ENCODE assay signal across 11 mouse cellular contexts in genomic region chr17:80063840-80064495, GRCm38 (mm10). TPM values are rescaled to one million over a fixed set of nuclear protein-coding genes. Genes with fewer than 3 reads are reported as not detected.
DNase-seq lines count a peak whose midpoint lies in the region; ATAC-seq and TF ChIP-seq lines count a peak whose summit lies in the region.
"Had no signal": no experiment of that assay in that cellular context is flagged by ENCODE, and none has a peak within 500 bp of the region (broad histone marks: within the 10 kb centered on the region; RNA-seq: fewer than 3 reads in every experiment).

No protein-coding gene starts in this region.

- 70% methylated on average over 8 of the region's 8 CpGs for WGBS in limb, embryonic 11.5 days
- WGBS in limb, embryonic 10.5 days, result 74% methylated on average over 8 of the region's 8 CpGs
- 74% methylated on average over 8 of the region's 8 CpGs for WGBS in liver, postnatal 0 days (ENCODE audit: insufficient replicate concordance)

- H3K4me2 ChIP-seq in limb, embryonic 11.5 days (ENCODE audit: low read depth, severe bottlenecking), result no peak overlapping the region
- H3K4me2 ChIP-seq in liver, postnatal 0 days (ENCODE audit: low read depth, low read length), result peak overlapping the region; percentile 81

- no peak overlapping the region for H3K27ac ChIP-seq in limb, embryonic 11.5 days (replicated peaks; ENCODE audit: low read depth, low read length)
- no peak overlapping the region for H3K27ac ChIP-seq in limb, embryonic 10.5 days
- no peak overlapping the region for H3K27ac ChIP-seq in ES-E14 (ENCODE audit: insufficient read depth, low read depth, low read length, poor library complexity, severe bottlenecking)
- H3K27ac ChIP-seq in liver, postnatal 0 days (ENCODE audit: low read depth), result peak overlapping the region; percentile 99; the same call in 1 of the 2 replicates
- H3K27ac ChIP-seq: heart, embryonic 15.5 days had no signal

- in situ Hi-C loops in ES-E14 (cut with MboI; ENCODE audit: low sequenced_read_pairs in 2 of 2, unreplicated experiment in 2 of 2), result no loop called here

- H3K27me3 ChIP-seq in limb, embryonic 11.5 days (ENCODE audit: control insufficient read depth, insufficient read depth, low read length), result no peaks in the 10 kb centered on the region
- H3K27me3 ChIP-seq in limb, embryonic 10.5 days (ENCODE audit: low read depth, poor library complexity, severe bottlenecking), result no peaks in the 10 kb centered on the region
- no peaks in the 10 kb centered on the region for H3K27me3 ChIP-seq in liver, postnatal 0 days (ENCODE audit: insufficient read depth, low read length)
- H3K27me3 ChIP-seq: heart, embryonic 15.5 days had no signal

- H3K9me3 ChIP-seq in limb, embryonic 11.5 days (ENCODE audit: control insufficient read depth, low read length), result no peaks in the 10 kb centered on the region
- no peaks in the 10 kb centered on the region for H3K9me3 ChIP-seq in limb, embryonic 10.5 days (replicated peaks)
- no peaks in the 10 kb centered on the region for H3K9me3 ChIP-seq in ES-E14 (ENCODE audit: control insufficient read depth, insufficient read depth, low read depth, low read length)
- no peaks in the 10 kb centered on the region for H3K9me3 ChIP-seq in liver, postnatal 0 days (ENCODE audit: low read length)
- H3K9me3 ChIP-seq: heart, embryonic 15.5 days had no signal

- ATAC-seq in limb, embryonic 11.5 days (ENCODE audit: insufficient number of reproducible peaks, low FRiP score, low TSS enrichment, low read depth), result no peak
- no peak for ATAC-seq in liver, postnatal 0 days
- ATAC-seq: activated CD4-positive, CD25-positive, alpha-beta regulatory T cell, adult 4 months; forebrain, postnatal 0 days had no signal

- H3K4me3 ChIP-seq in limb, embryonic 11.5 days (ENCODE audit: low read depth, low read length), result no peak overlapping the region
- H3K4me3 ChIP-seq in limb, embryonic 10.5 days, result no peak overlapping the region
- H3K4me3 ChIP-seq in ES-E14 (ENCODE audit: insufficient read depth in 1 of 2, low read depth in 1 of 2, low read length in 2 of 2, poor library complexity in 1 of 2, severe bottlenecking in 1 of 2), result peak overlapping the region; percentile 14 to 40; a peak in 3 of 4 replicates
- H3K4me3 ChIP-seq in liver, postnatal 0 days (ENCODE audit: low read depth, low read length), result 0 out of 2 replicates have a peak overlapping the region, but pooled peaks have one; percentile 95

- H3K36me3 ChIP-seq in limb, embryonic 11.5 days (ENCODE audit: control insufficient read depth, insufficient read depth, low read length), result no peaks in the 10 kb centered on the region
- no peaks in the 10 kb centered on the region for H3K36me3 ChIP-seq in limb, embryonic 10.5 days
- no peaks in the 10 kb centered on the region for H3K36me3 ChIP-seq in ES-E14 (ENCODE audit: control insufficient read depth, insufficient read depth, low read length, poor library complexity, severe bottlenecking)
- H3K36me3 ChIP-seq in liver, postnatal 0 days (replicated peaks; ENCODE audit: insufficient read depth, low read length), result no peaks in the 10 kb centered on the region
- H3K36me3 ChIP-seq: heart, embryonic 15.5 days had no signal

- H3K4me1 ChIP-seq in limb, embryonic 11.5 days (ENCODE audit: control insufficient read depth, insufficient read depth, low read length), result peaks cover 8% of the 10 kb centered on the region; the same call in 1 of the 2 replicates
- peaks cover 26% of the 10 kb centered on the region for H3K4me1 ChIP-seq in limb, embryonic 10.5 days
- peaks cover 0 to 5% of the 10 kb centered on the region in 2 experiments; a peak in 1 of 4 replicates for H3K4me1 ChIP-seq in ES-E14 (ENCODE audit: control insufficient read depth in 2 of 2, insufficient read depth in 2 of 2, low read length in 2 of 2, poor library complexity in 1 of 2)
- peaks cover 17% of the 10 kb centered on the region; the same call in 1 of the 2 replicates for H3K4me1 ChIP-seq in liver, postnatal 0 days (ENCODE audit: insufficient read depth)

- no peak overlapping the region for H3K9ac ChIP-seq in limb, embryonic 11.5 days (ENCODE audit: low read length)
- no peak overlapping the region for H3K9ac ChIP-seq in ES-E14 (ENCODE audit: insufficient read depth, low read depth, low read length, poor library complexity, severe bottlenecking)
- no peak overlapping the region for H3K9ac ChIP-seq in liver, postnatal 0 days (replicated peaks)
- H3K9ac ChIP-seq: forebrain, postnatal 0 days; heart, embryonic 15.5 days had no signal

- no peak for TF ChIP-seq CTCF in liver, postnatal 0 days (IDR thresholded peaks at IDR 0.05; ENCODE audit: low read depth)

- TF ChIP-seq EP300 in liver, postnatal 0 days (IDR thresholded peaks at IDR 0.05; ENCODE audit: low read depth), result no peak

- DNase-seq in limb, embryonic 11.5 days (ENCODE audit: low spot score), result peak; percentile 26
- no peak for DNase-seq in limb, embryonic 10.5 days (ENCODE audit: low spot score)
- peak; percentile 77 for DNase-seq in ES-E14 (ENCODE audit: low read depth, low spot score)
- DNase-seq in c-Kit-positive CD71-positive TER-119-negative erythroid progenitor cells, embryonic 14.5 days (ENCODE audit: low read depth), result peak; percentile 24
- no peak for DNase-seq in liver, postnatal 0 days
- no peak for DNase-seq in ovary, postnatal 10 days (ENCODE audit: low spot score)
- DNase-seq in thymus, postnatal 10 days (ENCODE audit: low spot score in 2 of 2), result no peak
- DNase-seq: forebrain, postnatal 0 days; thymus, postnatal 25 days had no signal

TF ChIP-seq in ES-E14, 5 proteins besides CTCF, POLR2A, EP300 and RAD21:
- TF ChIP-seq ZC3H11A (IDR thresholded peaks at IDR 0.05; ENCODE audit: borderline replicate concordance, low read depth, low read length), result peak; percentile 74
- no peak for TF ChIP-seq ZNF384 (IDR thresholded peaks at IDR 0.05; ENCODE audit: low read depth, low read length)
- peak; percentile 39; the same call in 1 of the 2 replicates for TF ChIP-seq CHD2 (IDR thresholded peaks at IDR 0.05; ENCODE audit: low read depth, low read length)
- TF ChIP-seq HCFC1 (IDR thresholded peaks at IDR 0.05; ENCODE audit: borderline replicate concordance, insufficient read depth, low read length), result no peak
- TF ChIP-seq MAFK (IDR thresholded peaks at IDR 0.05; ENCODE audit: insufficient read depth, low read depth, low read length), result no peak

RNA-seq across cellular contexts. Expression of gene Hnrnpll, which starts 1.8 kb away (rescaled TPM):
- polyA plus RNA-seq in limb, embryonic 11.5 days (2014; fragmentation: Nextera tagmentation; extraction: Ambion mirVana), result 118 TPM in 2 replicates
- 99.2 and 100.0 TPM in 2 replicates for polyA plus RNA-seq in limb, embryonic 10.5 days (2016; fragmentation: Nextera tagmentation; extraction: Ambion mirVana)
- 36.4 and 40.9 TPM in 2 replicates for total RNA-seq in ES-E14 (2012; rRNA removed)
- 13.4 and 14.9 TPM in 2 replicates for polyA plus RNA-seq in liver, postnatal 0 days (2015; fragmentation: Nextera tagmentation; extraction: Ambion mirVana)

Comparison
In these comparisons a context has a peak if more than half of its experiments do, and no peak if none do; other contexts are left out.
1. DNase-seq: peak in limb, embryonic 11.5 days (single experiment), ES-E14 (single experiment) and c-Kit-positive CD71-positive TER-119-negative erythroid progenitor cells, embryonic 14.5 days (single experiment); none in limb, embryonic 10.5 days (single experiment), liver, postnatal 0 days (single experiment), ovary, postnatal 10 days (single experiment) and thymus, postnatal 10 days (0 of 2).
2. H3K4me3 ChIP-seq: peak in ES-E14 (2 of 2) and liver, postnatal 0 days (single experiment); none in limb, embryonic 11.5 days (single experiment) and limb, embryonic 10.5 days (single experiment).